Mouse (Mus musculus) neural tube, embryonic 12.5 days (tissue): ENCODE measurements around the gene Efemp2. TPM values are rescaled to one million over a fixed set of nuclear protein-coding genes. Genes with fewer than 3 reads are reported as not detected.

Source experiments
- ATAC-seq: fragments of 200-750 bp; cut with Nextera tagmentation; 2 replicates; pipeline ENCODE4 v1.8.0; 2017; ENCODE audit warnings: low read depth, mild to moderate bottlenecking, moderate TSS enrichment, moderate library complexity; ENCODE audit not compliant: low FRiP score
- H3K27ac ChIP-seq: fragments of 300-500 bp; sonication (generic); 2 replicates; pipeline ENCODE4 v1.5.1; 2016
- H3K27me3 ChIP-seq: fragments of 300-500 bp; sonication (generic); replicated peaks from 2 replicates; pipeline ENCODE4 v1.6.1; 2016; ENCODE audit warnings: mild to moderate bottlenecking
- H3K36me3 ChIP-seq: fragments of 300-500 bp; sonication (generic); 2 replicates; pipeline ENCODE4 v1.6.1; 2016; ENCODE audit warnings: mild to moderate bottlenecking
- H3K4me1 ChIP-seq: fragments of 300-500 bp; sonication (generic); 2 replicates; pipeline ENCODE4 v1.6.1; 2016
- H3K4me2 ChIP-seq: fragments of 300-500 bp; sonication (generic); replicated peaks from 2 replicates; pipeline ENCODE4 v1.6.1; 2016; ENCODE audit warnings: mild to moderate bottlenecking
- H3K4me3 ChIP-seq: fragments of 300-500 bp; sonication (generic); 2 replicates; pipeline ENCODE4 v1.5.1; 2016
- H3K9ac ChIP-seq: fragments of 300-500 bp; sonication (generic); 2 replicates; pipeline ENCODE4 v1.6.1; 2016; ENCODE audit warnings: mild to moderate bottlenecking
- H3K9me3 ChIP-seq: fragments of 300-500 bp; sonication (generic); 2 replicates; pipeline ENCODE4 v1.6.1; 2016; ENCODE audit warnings: mild to moderate bottlenecking
- WGBS: fragments of 180-500 bp; shearing (Covaris S2); methylation state at CpG from one replicate; pipeline ENCODE4 v1.1.7; 2016; 5-methylcytosine and 5-hydroxymethylcytosine counted together
- polyA plus RNA-seq: library from polyadenylated mRNA; unstranded; fragments of >200 nt; fragmentation: Nextera tagmentation; extraction: Ambion mirVana; gene quantifications from 2 replicates; pipeline ENCODE4 v1.2.1, GENCODE M21; 2016

The Efemp2 gene
- polyA plus RNA-seq, 1 experiment from 2014 or later = 58.3 TPM

- no peak for ATAC-seq
- H3K4me3 ChIP-seq = peak overlapping the region; percentile 77
- H3K4me2 ChIP-seq = peak overlapping the region; percentile 99
- peak overlapping the region; percentile 88 for H3K9ac ChIP-seq
- peak overlapping the region; percentile 93 for H3K27ac ChIP-seq
- peaks cover 10% of the 10 kb centered on the region; the same call in 1 of the 2 replicates for H3K36me3 ChIP-seq
- WGBS = 4% methylated on average over 26 of the region's 26 CpGs
- H3K27me3 ChIP-seq = no peaks in the 10 kb centered on the region; the same call in 1 of the 2 replicates
- peaks cover 35% of the 10 kb centered on the region for H3K4me1 ChIP-seq
- no peaks in the 10 kb centered on the region for H3K9me3 ChIP-seq
Observed at GRCm38 (mm10) chr19:5456241-5456921, 17.4 kb upstream of the Efemp2 start.

- Histone ChIP-seq H3K9me3 (no peaks in the 10 kb centered on the region), H3K4me2 (peak overlapping the region; percentile 99), H3K27me3 (no peaks in the 10 kb centered on the region; the same call in 1 of the 2 replicates), H3K27ac (peak overlapping the region; percentile 93), H3K4me3 (peak overlapping the region; percentile 77), H3K9ac (peak overlapping the region; percentile 88), H3K4me1 (peaks cover 37% of the 10 kb centered on the region), H3K36me3 (peaks cover 10% of the 10 kb centered on the region; the same call in 1 of the 2 replicates)
- ATAC-seq = peak; percentile 85
- WGBS = under 1% methylated on average over 70 of the region's 70 CpGs
Observed at GRCm38 (mm10) chr19:5456922-5457745, 16.6 kb upstream of the Efemp2 start.

GRCm38 (mm10) chr19:5457746-5458442, 15.9 kb upstream of the Efemp2 start, which contains the start of gene Ccdc85b:
Ccdc85b (minus strand) TSS chr19:5457894.
- H3K4me1 ChIP-seq = peaks cover 37% of the 10 kb centered on the region
- WGBS = 17% methylated on average over 14 of the region's 14 CpGs
- H3K27me3 ChIP-seq = no peaks in the 10 kb centered on the region; the same call in 1 of the 2 replicates
- peak within 1 kb of the TSS; percentile 77 for H3K4me3 ChIP-seq
- peaks cover 16% of the 10 kb centered on the region; the same call in 1 of the 2 replicates for H3K36me3 ChIP-seq
- ATAC-seq = no peak
- H3K27ac ChIP-seq = peak within 1 kb of the TSS; percentile 93
- H3K9me3 ChIP-seq = no peaks in the 10 kb centered on the region
- peak within 1 kb of the TSS; percentile 88 for H3K9ac ChIP-seq
- H3K4me2 ChIP-seq = peak within 1 kb of the TSS; percentile 99

- 71% methylated on average over 7 of the region's 7 CpGs for WGBS
- no peak for ATAC-seq
- Histone ChIP-seq H3K4me1 (peaks cover 42% of the 10 kb centered on the region), H3K27ac (no peak overlapping the region), H3K9ac (no peak overlapping the region), H3K36me3 (peaks cover 19% of the 10 kb centered on the region), H3K4me2 (no peak overlapping the region), H3K27me3 (no peaks in the 10 kb centered on the region; the same call in 1 of the 2 replicates), H3K4me3 (no peak overlapping the region), H3K9me3 (no peaks in the 10 kb centered on the region)
Observed at GRCm38 (mm10) chr19:5459019-5459418, 14.7 kb upstream of the Efemp2 start.

GRCm38 (mm10) chr19:5459896-5460295, 13.9 kb upstream of the Efemp2 start:
- 22% methylated on average over 3 of the region's 3 CpGs for WGBS
- Histone ChIP-seq H3K4me3 (peak overlapping the region; percentile 73), H3K36me3 (peaks cover 13% of the 10 kb centered on the region), H3K27me3 (no peaks in the 10 kb centered on the region; the same call in 1 of the 2 replicates), H3K9ac (peak overlapping the region; percentile 78), H3K4me1 (peaks cover 43% of the 10 kb centered on the region), H3K27ac (no peak overlapping the region), H3K9me3 (no peaks in the 10 kb centered on the region), H3K4me2 (peak overlapping the region; percentile 94)
- ATAC-seq = no peak

GRCm38 (mm10) chr19:5460465-5460911, 13.3 kb upstream of the Efemp2 start, which contains the start of gene Fibp:
Fibp (plus strand) TSS chr19:5460615.
- WGBS = under 1% methylated on average over 32 of the region's 32 CpGs
- ATAC-seq = peak; percentile 54; the same call in 1 of the 2 replicates

GRCm38 (mm10) chr19:5461411-5461810, 12.3 kb upstream of the Efemp2 start:
- WGBS = 89% methylated on average over 6 of the region's 6 CpGs
- H3K4me3 ChIP-seq = peak overlapping the region; percentile 73

More at GRCm38 (mm10) chr19:5460465-5460911, 13.3 kb upstream of the Efemp2 start, which contains the start of gene Fibp:
- peak within 1 kb of the TSS; percentile 78 for H3K9ac ChIP-seq
- peak within 1 kb of the TSS; percentile 73 for H3K4me3 ChIP-seq
- peak within 1 kb of the TSS; percentile 94 for H3K4me2 ChIP-seq
- H3K4me1 ChIP-seq = peaks cover 37% of the 10 kb centered on the region
- no peak within 1 kb of the TSS for H3K27ac ChIP-seq
- H3K9me3 ChIP-seq = no peaks in the 10 kb centered on the region
- no peaks in the 10 kb centered on the region; the same call in 1 of the 2 replicates for H3K27me3 ChIP-seq
- peaks cover 19% of the 10 kb centered on the region for H3K36me3 ChIP-seq

GRCm38 (mm10) chr19:5463212-5463611, 10.5 kb upstream of the Efemp2 start:
- 90% methylated on average over 9 of the region's 9 CpGs for WGBS
- Histone ChIP-seq H3K27ac (no peak overlapping the region), H3K4me2 (no peak overlapping the region), H3K36me3 (peaks cover 41% of the 10 kb centered on the region), H3K4me1 (peaks cover 22% of the 10 kb centered on the region), H3K9me3 (no peaks in the 10 kb centered on the region), H3K9ac (no peak overlapping the region), H3K4me3 (0 out of 2 replicates have a peak overlapping the region, but pooled peaks have one; percentile 2), H3K27me3 (no peaks in the 10 kb centered on the region; the same call in 1 of the 2 replicates)
- no peak for ATAC-seq

More at GRCm38 (mm10) chr19:5461411-5461810, 12.3 kb upstream of the Efemp2 start:
- Histone ChIP-seq H3K4me1 (peaks cover 27% of the 10 kb centered on the region), H3K9ac (peak overlapping the region; percentile 78; the same call in 1 of the 2 replicates), H3K4me2 (peak overlapping the region; percentile 94), H3K9me3 (no peaks in the 10 kb centered on the region), H3K27me3 (no peaks in the 10 kb centered on the region; the same call in 1 of the 2 replicates), H3K36me3 (peaks cover 28% of the 10 kb centered on the region), H3K27ac (no peak overlapping the region)
- no peak for ATAC-seq

GRCm38 (mm10) chr19:5463791-5464562, 9.8 kb upstream of the Efemp2 start:
- peak; percentile 63 for ATAC-seq
- peak overlapping the region; percentile 57 for H3K9ac ChIP-seq
- H3K27ac ChIP-seq = no peak overlapping the region
- no peaks in the 10 kb centered on the region; the same call in 1 of the 2 replicates for H3K27me3 ChIP-seq
- no peaks in the 10 kb centered on the region for H3K9me3 ChIP-seq
- H3K36me3 ChIP-seq = peaks cover 41% of the 10 kb centered on the region
- WGBS = 45% methylated on average over 15 of the region's 15 CpGs
- H3K4me2 ChIP-seq = peak overlapping the region; percentile 58
- H3K4me3 ChIP-seq = peak overlapping the region; percentile 18; the same call in 1 of the 2 replicates
- peaks cover 22% of the 10 kb centered on the region for H3K4me1 ChIP-seq

- Histone ChIP-seq H3K4me2 (no peak overlapping the region), H3K9ac (no peak overlapping the region), H3K27ac (no peak overlapping the region), H3K4me1 (peaks cover 19% of the 10 kb centered on the region), H3K27me3 (no peaks in the 10 kb centered on the region), H3K36me3 (peaks cover 41% of the 10 kb centered on the region), H3K4me3 (no peak overlapping the region), H3K9me3 (no peaks in the 10 kb centered on the region)
- WGBS = 96% methylated on average over 8 of the region's 8 CpGs
- no peak for ATAC-seq
Observed at GRCm38 (mm10) chr19:5465037-5465436, 8.7 kb upstream of the Efemp2 start.
